Mouse (Mus musculus) regulatory T cell (primary cell): ENCODE data around the gene Ppp1r9a.

Experiments
- in situ Hi-C: fragments of 300-600 bp; cut with MboI, MseI; formaldehyde crosslinking; loops from one replicate; pipeline ENCODE4 v1.15.1; 2025; ENCODE audit warnings: high pct_unique_total_duplicates

The Ppp1r9a gene

GRCm38 (mm10) chr6:5103769-5104168 is 201.1 kb downstream of the Ppp1r9a start:
- in situ Hi-C loops, result loop anchor here (25.0 kb wide), 2 partner anchors 541 to 1591 kb away; no protein-coding TSS in a partner anchor

GRCm38 (mm10) chr6:5104238-5104637 is 201.5 kb downstream of the Ppp1r9a start:
- in situ Hi-C loops, result loop anchor here (25.0 kb wide), 2 partner anchors 542 to 1592 kb away; no protein-coding TSS in a partner anchor

- in situ Hi-C loops, result loop anchor here (25.0 kb wide), 2 partner anchors 546 to 1596 kb away; no protein-coding TSS in a partner anchor
These were observed 205.8 kb downstream of the Ppp1r9a start for GRCm38 (mm10) chr6:5108494-5108893.

GRCm38 (mm10) chr6:5109925-5110714 is 207.4 kb downstream of the Ppp1r9a start:
- in situ Hi-C loops, result loop anchor here (25.0 kb wide), 2 partner anchors 548 to 1598 kb away; no protein-coding TSS in a partner anchor

- in situ Hi-C loops, result loop anchor here (25.0 kb wide), 2 partner anchors 548 to 1598 kb away; no protein-coding TSS in a partner anchor
These were observed 208.0 kb downstream of the Ppp1r9a start for GRCm38 (mm10) chr6:5110715-5111048.

GRCm38 (mm10) chr6:5113103-5113502 is 210.4 kb downstream of the Ppp1r9a start:
- in situ Hi-C loops, result loop anchor here (25.0 kb wide), 2 partner anchors 551 to 1601 kb away; no protein-coding TSS in a partner anchor

GRCm38 (mm10) chr6:5113734-5114133 is 211.0 kb downstream of the Ppp1r9a start:
- in situ Hi-C loops, result loop anchor here (25.0 kb wide), 2 partner anchors 551 to 1601 kb away; no protein-coding TSS in a partner anchor

- in situ Hi-C loops, result loop anchor here (25.0 kb wide), 2 partner anchors 553 to 1603 kb away; no protein-coding TSS in a partner anchor
These were observed 212.1 kb downstream of the Ppp1r9a start for GRCm38 (mm10) chr6:5114857-5115256.

GRCm38 (mm10) chr6:5119181-5119910 is 216.6 kb downstream of the Ppp1r9a start:
- in situ Hi-C loops, result loop anchor here (25.0 kb wide), 2 partner anchors 557 to 1607 kb away; no protein-coding TSS in a partner anchor

- in situ Hi-C loops, result loop anchor here (25.0 kb wide), 2 partner anchors 558 to 1608 kb away; no protein-coding TSS in a partner anchor
These were observed 217.5 kb downstream of the Ppp1r9a start for GRCm38 (mm10) chr6:5120229-5120628.

GRCm38 (mm10) chr6:5129364-5130093 is 226.8 kb downstream of the Ppp1r9a start:
- in situ Hi-C loops, result no loop called here

GRCm38 (mm10) chr6:5134986-5135385 is 232.3 kb downstream of the Ppp1r9a start:
- in situ Hi-C loops, result no loop called here

- in situ Hi-C loops, result no loop called here
These were observed 233.3 kb downstream of the Ppp1r9a start for GRCm38 (mm10) chr6:5136046-5136445.

- in situ Hi-C loops, result no loop called here
These were observed 236.3 kb downstream of the Ppp1r9a start for GRCm38 (mm10) chr6:5138875-5139631.

- in situ Hi-C loops, result no loop called here
These were observed 236.9 kb downstream of the Ppp1r9a start for GRCm38 (mm10) chr6:5139666-5140065.

- in situ Hi-C loops, result no loop called here
These were observed 244.9 kb downstream of the Ppp1r9a start for GRCm38 (mm10) chr6:5147488-5148142.

- in situ Hi-C loops, result no loop called here
These were observed 247.2 kb downstream of the Ppp1r9a start for GRCm38 (mm10) chr6:5149941-5150340.

GRCm38 (mm10) chr6:5151171-5151570 is 248.5 kb downstream of the Ppp1r9a start:
- in situ Hi-C loops, result no loop called here

GRCm38 (mm10) chr6:5152185-5152584 is 249.5 kb downstream of the Ppp1r9a start:
- in situ Hi-C loops, result no loop called here

- in situ Hi-C loops, result no loop called here
These were observed 252.1 kb downstream of the Ppp1r9a start for GRCm38 (mm10) chr6:5154786-5155185.
